Mouse (Mus musculus) thymus, adult 2 months (tissue): Measurements from ENCODE around the gene Pcdh18. TPM values are rescaled to one million over a fixed set of nuclear protein-coding genes. Genes with fewer than 3 reads are reported as not detected.

Source experiments
- DNase-seq: peaks from one replicate; pipeline ENCODE4 v3.0.0; 2021
- H3K27ac ChIP-seq: fragments of 200-500 bp; 2 replicates; pipeline ENCODE4 v1.5.1; 2012; ENCODE audit warnings: low read length, control low read depth; ENCODE audit not compliant: control insufficient read depth, insufficient read depth
- H3K27me3 ChIP-seq: fragments of 200-500 bp; 2 replicates; pipeline ENCODE4 v1.6.1; 2012; ENCODE audit warnings: mild to moderate bottlenecking, low read length, moderate library complexity, mixed read lengths; ENCODE audit not compliant: control insufficient read depth, insufficient read depth
- H3K36me3 ChIP-seq: fragments of 200-500 bp; 2 replicates; pipeline ENCODE4 v1.6.1; 2012; ENCODE audit warnings: mild to moderate bottlenecking, low read length, moderate library complexity; ENCODE audit not compliant: control insufficient read depth, insufficient read depth
- H3K4me1 ChIP-seq: fragments of 200-500 bp; replicated peaks from 2 replicates; pipeline ENCODE4 v1.6.1; 2012; ENCODE audit warnings: low read length; ENCODE audit not compliant: control insufficient read depth, insufficient read depth
- H3K4me3 ChIP-seq: fragments of 200-500 bp; 2 replicates; pipeline ENCODE4 v1.5.1; 2012; ENCODE audit warnings: mild to moderate bottlenecking, low read length, control low read depth, moderate library complexity; ENCODE audit not compliant: control insufficient read depth, insufficient read depth
- CTCF ChIP-seq: fragments of 200-500 bp; IDR thresholded peaks from 2 replicates; pipeline ENCODE4 v1.5.1; 2012; ENCODE audit warnings: mild to moderate bottlenecking, control low read depth, low read length, moderate library complexity, borderline replicate concordance; ENCODE audit not compliant: control insufficient read depth, poor library complexity, insufficient read depth; ENCODE audit errors: extremely low read depth
- POLR2A ChIP-seq: fragments of 200-500 bp; IDR thresholded peaks from 2 replicates; pipeline ENCODE4 v1.6.1; 2012; ENCODE audit warnings: mild to moderate bottlenecking, low read length, control low read depth, moderate library complexity; ENCODE audit not compliant: control insufficient read depth, poor library complexity, insufficient read depth; ENCODE audit errors: extremely low read depth
- WGBS: fragments of 180-500 bp; shearing (Covaris S2); methylation state at CpG from one replicate; pipeline ENCODE4 v1.1.7; 2018; 5-methylcytosine and 5-hydroxymethylcytosine counted together
- polyA plus RNA-seq: library from polyadenylated mRNA; depleted of rRNA; stranded (reverse); fragments of >200 nt; gene quantifications from 2 replicates; pipeline ENCODE4 v1.2.3, GENCODE M21; 2012

Gene Pcdh18
- polyA plus RNA-seq, 1 experiment = 1.1 TPM

- Histone ChIP-seq H3K27me3 (no peaks in the 10 kb centered on the region), H3K27ac (no peak overlapping the region), H3K4me3 (no peak overlapping the region), H3K4me1 (no peaks in the 10 kb centered on the region), H3K36me3 (no peaks in the 10 kb centered on the region)
- TF ChIP-seq POLR2A (no peak), CTCF (no peak)
- no peak for DNase-seq
Observed at GRCm38 (mm10) chr3:49761971-49762370, 4.8 kb upstream of the Pcdh18 start.

- no peak overlapping the region for H3K27ac ChIP-seq
- no peak for DNase-seq
- TF ChIP-seq CTCF (no peak), POLR2A (no peak)
- H3K4me3 ChIP-seq = no peak overlapping the region
- H3K36me3 ChIP-seq = no peaks in the 10 kb centered on the region
- 4% methylated on average over 6 of the region's 6 CpGs for WGBS
- H3K4me1 ChIP-seq = no peaks in the 10 kb centered on the region
- H3K27me3 ChIP-seq = peaks cover 3% of the 10 kb centered on the region; the same call in 1 of the 2 replicates
Observed at GRCm38 (mm10) chr3:49757626-49758019, 498 bp upstream of the Pcdh18 start.

- Histone ChIP-seq H3K27ac (no peak overlapping the region), H3K4me3 (no peak overlapping the region), H3K36me3 (no peaks in the 10 kb centered on the region), H3K27me3 (peaks cover 3% of the 10 kb centered on the region; the same call in 1 of the 2 replicates), H3K4me1 (no peaks in the 10 kb centered on the region)
- WGBS = 8% methylated on average over 36 of the region's 36 CpGs
- DNase-seq = no peak
- TF ChIP-seq POLR2A = no peak
- TF ChIP-seq CTCF = no peak
Observed at GRCm38 (mm10) chr3:49755986-49756845, 909 bp downstream of the Pcdh18 start.

GRCm38 (mm10) chr3:49752766-49753165 lies 4.4 kb downstream of the Pcdh18 start:
- no peak for DNase-seq
- H3K36me3 ChIP-seq = no peaks in the 10 kb centered on the region
- peaks cover 3% of the 10 kb centered on the region; the same call in 1 of the 2 replicates for H3K27me3 ChIP-seq
- no peaks in the 10 kb centered on the region for H3K4me1 ChIP-seq
- 85% methylated on average over 4 of the region's 4 CpGs for WGBS
- no peak overlapping the region for H3K27ac ChIP-seq
- no peak overlapping the region for H3K4me3 ChIP-seq
- TF ChIP-seq POLR2A (no peak), CTCF (no peak)

GRCm38 (mm10) chr3:49749491-49750284 lies 7.4 kb downstream of the Pcdh18 start:
- H3K4me1 ChIP-seq = no peaks in the 10 kb centered on the region
- TF ChIP-seq POLR2A (no peak), CTCF (no peak)
- no peak overlapping the region for H3K4me3 ChIP-seq
- 60% methylated on average over 8 of the region's 8 CpGs for WGBS
- no peaks in the 10 kb centered on the region for H3K36me3 ChIP-seq
- no peak for DNase-seq
- H3K27ac ChIP-seq = no peak overlapping the region
- no peaks in the 10 kb centered on the region for H3K27me3 ChIP-seq

GRCm38 (mm10) chr3:49748054-49748453 lies 9.1 kb downstream of the Pcdh18 start:
- TF ChIP-seq POLR2A (no peak), CTCF (no peak)

More at GRCm38 (mm10) chr3:49748054-49748453, 9.1 kb downstream of the Pcdh18 start:
- Histone ChIP-seq H3K4me3 (no peak overlapping the region), H3K27ac (no peak overlapping the region), H3K36me3 (no peaks in the 10 kb centered on the region), H3K27me3 (no peaks in the 10 kb centered on the region), H3K4me1 (no peaks in the 10 kb centered on the region)
- DNase-seq = no peak
- WGBS = 97% methylated on average over 1 of the region's 1 CpGs
